In genomic region chr2:137571146-137571545, GRCm38 (mm10) we compare ENCODE assay signal across 28 mouse cellular contexts.
DNase-seq lines count a peak whose midpoint lies in the region; ATAC-seq and TF ChIP-seq lines count a peak whose summit lies in the region.
"Had no signal": no experiment of that assay in that cellular context is flagged by ENCODE, and none has a peak within 500 bp of the region (broad histone marks: within the 10 kb centered on the region; RNA-seq: fewer than 3 reads in every experiment).

No protein-coding gene starts in this region.

- no peak overlapping the region for H3K27ac ChIP-seq in ES-E14 (ENCODE audit: insufficient read depth, low read depth, low read length, poor library complexity, severe bottlenecking)
- no peak overlapping the region for H3K27ac ChIP-seq in embryonic facial prominence, embryonic 14.5 days (replicated peaks; ENCODE audit: low read depth, low read length)
- no peak overlapping the region for H3K27ac ChIP-seq in left cerebral cortex, adult 2 months
- H3K27ac ChIP-seq: embryonic facial prominence, embryonic 12.5 days; forebrain, embryonic 10.5 days; forebrain, embryonic 12.5 days; forebrain, embryonic 15.5 days; gastrocnemius, adult 2 months had no signal

- H3K4me1 ChIP-seq in ES-E14 (ENCODE audit: control insufficient read depth in 2 of 2, insufficient read depth in 2 of 2, low read length in 2 of 2, poor library complexity in 1 of 2) = no peaks in the 10 kb centered on the region
- H3K4me1 ChIP-seq in embryonic facial prominence, embryonic 14.5 days (ENCODE audit: control insufficient read depth, insufficient read depth, low read length) = no peaks in the 10 kb centered on the region
- H3K4me1 ChIP-seq: forebrain, embryonic 10.5 days; forebrain, embryonic 12.5 days; forebrain, embryonic 15.5 days had no signal

- H3K9me3 ChIP-seq in ES-E14 (ENCODE audit: control insufficient read depth, insufficient read depth, low read depth, low read length) = no peaks in the 10 kb centered on the region
- no peaks in the 10 kb centered on the region for H3K9me3 ChIP-seq in embryonic facial prominence, embryonic 14.5 days (ENCODE audit: control insufficient read depth, low read length)
- H3K9me3 ChIP-seq: embryonic facial prominence, embryonic 12.5 days; forebrain, embryonic 10.5 days; forebrain, embryonic 12.5 days; forebrain, embryonic 15.5 days had no signal

- intact Hi-C loops in left cerebral cortex, adult 2 months (cut with DNase I) = no loop called here

- H3K27me3 ChIP-seq in embryonic facial prominence, embryonic 14.5 days (replicated peaks; ENCODE audit: control insufficient read depth, insufficient read depth, low read length) = 0 out of 2 replicates have a peak, but pooled peaks cover 2% of the 10 kb centered on the region
- H3K27me3 ChIP-seq: CH12.LX; embryonic facial prominence, embryonic 12.5 days; forebrain, embryonic 12.5 days; forebrain, embryonic 15.5 days; Patski had no signal

- H3K4me3 ChIP-seq in ES-E14 (ENCODE audit: insufficient read depth in 1 of 2, low read depth in 1 of 2, low read length in 2 of 2, poor library complexity in 1 of 2, severe bottlenecking in 1 of 2) = no peak overlapping the region
- no peak overlapping the region for H3K4me3 ChIP-seq in embryonic facial prominence, embryonic 14.5 days (ENCODE audit: low read depth, low read length)
- H3K4me3 ChIP-seq in left cerebral cortex, adult 2 months = no peak overlapping the region
- H3K4me3 ChIP-seq: embryonic facial prominence, embryonic 12.5 days; erythroblast, embryonic 14.5 days; forebrain, embryonic 10.5 days; forebrain, embryonic 12.5 days; forebrain, embryonic 15.5 days; gastrocnemius, adult 2 months had no signal

- no peaks in the 10 kb centered on the region for H3K36me3 ChIP-seq in ES-E14 (ENCODE audit: control insufficient read depth, insufficient read depth, low read length, poor library complexity, severe bottlenecking)
- H3K36me3 ChIP-seq in embryonic facial prominence, embryonic 14.5 days (ENCODE audit: control insufficient read depth, insufficient read depth, low read length) = no peaks in the 10 kb centered on the region
- H3K36me3 ChIP-seq: embryonic facial prominence, embryonic 12.5 days; forebrain, embryonic 10.5 days; forebrain, embryonic 12.5 days; forebrain, embryonic 15.5 days had no signal

- in situ Hi-C loops in ES-E14 (cut with MboI; ENCODE audit: low sequenced_read_pairs in 2 of 2, unreplicated experiment in 2 of 2) = no loop called here

- no peak overlapping the region for H3K4me2 ChIP-seq in embryonic facial prominence, embryonic 14.5 days (ENCODE audit: low read depth, low read length)
- H3K4me2 ChIP-seq: embryonic facial prominence, embryonic 12.5 days; forebrain, embryonic 12.5 days; forebrain, embryonic 15.5 days had no signal

- no peak overlapping the region for H3K9ac ChIP-seq in ES-E14 (ENCODE audit: insufficient read depth, low read depth, low read length, poor library complexity, severe bottlenecking)
- H3K9ac ChIP-seq in embryonic facial prominence, embryonic 14.5 days (ENCODE audit: low read depth, low read length) = no peak overlapping the region
- H3K9ac ChIP-seq: embryonic facial prominence, embryonic 12.5 days; forebrain, embryonic 12.5 days; forebrain, embryonic 15.5 days had no signal

- no peak for ATAC-seq in embryonic facial prominence, embryonic 14.5 days (ENCODE audit: low read depth)
- ATAC-seq: activated CD4-positive, CD25-positive, alpha-beta regulatory T cell, adult 4 months; CD4-positive, CD25-positive, alpha-beta regulatory T cell, adult 4 months; forebrain, embryonic 15.5 days; Patski had no signal

- DNase-seq in 3T3-L1 (ENCODE audit: low read depth, low spot score) = peak; percentile 64
- no peak for DNase-seq in ES-E14 (ENCODE audit: low read depth, low spot score)
- DNase-seq in adipocyte (ENCODE audit: low spot score) = peak; percentile 20
- peak; percentile 63 for DNase-seq in embryonic facial prominence, embryonic 14.5 days (ENCODE audit: low spot score)
- DNase-seq in thymus, postnatal 14 days = no peak
- no peak for DNase-seq in layer of hippocampus, postnatal 25 days (ENCODE audit: extremely low spot score in 1 of 2, low spot score in 1 of 2)
- no peak for DNase-seq in left cerebral cortex, adult 2 months (ENCODE audit: extremely low spot score in 1 of 2, low spot score in 2 of 2)
- no peak for DNase-seq in heart, adult 9 months (ENCODE audit: low spot score in 2 of 2)
- DNase-seq: adrenal gland, adult 2 months; adrenal gland, postnatal 10 days; adrenal gland, postnatal 25 days; B cell, adult 2 months; cerebellum, adult 11 months; cerebellum, adult 18-20 months; cerebellum, adult 8-10 months; cerebellum, adult 9-11 months; cerebellum, postnatal 14 days; cerebellum, postnatal 36 days; gastrocnemius, adult 2 months had no signal

- TF ChIP-seq CTCF in left cerebral cortex, adult 2 months (IDR thresholded peaks at IDR 0.05) = no peak

- 58% methylated on average over 1 of the region's 1 CpGs for WGBS in embryonic facial prominence, embryonic 14.5 days

TF ChIP-seq in ES-E14, 5 proteins besides CTCF, POLR2A, EP300 and RAD21:
- TF ChIP-seq ZC3H11A (IDR thresholded peaks at IDR 0.05; ENCODE audit: borderline replicate concordance, low read depth, low read length) (no peak), MAFK (IDR thresholded peaks at IDR 0.05; ENCODE audit: insufficient read depth, low read depth, low read length) (peak; percentile 51; the same call in 1 of the 2 replicates), CHD2 (IDR thresholded peaks at IDR 0.05; ENCODE audit: low read depth, low read length) (no peak), ZNF384 (IDR thresholded peaks at IDR 0.05; ENCODE audit: low read depth, low read length) (no peak)

Comparison
In these comparisons a context has a peak if more than half of its experiments do, and no peak if none do; other contexts are left out.
1. DNase-seq: peak in 3T3-L1 (single experiment), adipocyte (single experiment) and embryonic facial prominence, embryonic 14.5 days (single experiment); none in ES-E14 (single experiment), thymus, postnatal 14 days (single experiment), layer of hippocampus, postnatal 25 days (0 of 2), left cerebral cortex, adult 2 months (0 of 2) and heart, adult 9 months (0 of 2).